Mouse (Mus musculus) intestine, embryonic 16.5 days (tissue): ENCODE results near the gene Clcn6. TPM values are rescaled to one million over a fixed set of nuclear protein-coding genes. Genes with fewer than 3 reads are reported as not detected.

Experiments used
- ATAC-seq: fragments of 200-750 bp; cut with Nextera tagmentation; 2 replicates; pipeline ENCODE4 v1.8.0; 2017; ENCODE audit warnings: moderate TSS enrichment, moderate library complexity
- H3K27ac ChIP-seq: fragments of 300-500 bp; sonication (generic); 2 replicates; pipeline ENCODE4 v1.5.1; 2014; ENCODE audit warnings: mild to moderate bottlenecking, low read length
- H3K27me3 ChIP-seq: fragments of 300-500 bp; sonication (generic); replicated peaks from 2 replicates; pipeline ENCODE4 v1.6.1; 2014; ENCODE audit warnings: low read length, control low read depth, mixed read lengths; ENCODE audit not compliant: control insufficient read depth, insufficient read depth
- H3K36me3 ChIP-seq: fragments of 300-500 bp; sonication (generic); 2 replicates; pipeline ENCODE4 v1.6.1; 2014; ENCODE audit warnings: low read length, control low read depth; ENCODE audit not compliant: control insufficient read depth, insufficient read depth
- H3K4me1 ChIP-seq: fragments of 300-500 bp; sonication (generic); 2 replicates; pipeline ENCODE4 v1.6.1; 2014; ENCODE audit warnings: low read length, control low read depth, mixed read lengths; ENCODE audit not compliant: control insufficient read depth, insufficient read depth
- H3K4me2 ChIP-seq: fragments of 300-500 bp; sonication (generic); 2 replicates; pipeline ENCODE4 v1.6.1; 2014; ENCODE audit warnings: low read depth, low read length, control low read depth
- H3K4me3 ChIP-seq: fragments of 300-500 bp; sonication (generic); 2 replicates; pipeline ENCODE4 v1.5.1; 2014; ENCODE audit warnings: mild to moderate bottlenecking, low read length
- H3K9ac ChIP-seq: fragments of 300-500 bp; sonication (generic); 2 replicates; pipeline ENCODE4 v1.6.1; 2014; ENCODE audit warnings: low read depth, low read length
- H3K9me3 ChIP-seq: fragments of 300-500 bp; sonication (generic); 2 replicates; pipeline ENCODE4 v1.6.1; 2016; ENCODE audit warnings: low read length, control low read depth; ENCODE audit not compliant: control insufficient read depth
- WGBS: fragments of 180-500 bp; shearing (Covaris S2); extraction: QIAGEN DNeasy Blood & Tissue Kit; methylation state at CpG from one replicate; pipeline ENCODE4 v1.1.7; 2014; 5-methylcytosine and 5-hydroxymethylcytosine counted together
- polyA plus RNA-seq: library from polyadenylated mRNA; unstranded; fragments of >200 nt; fragmentation: Nextera tagmentation; extraction: Ambion mirVana; gene quantifications from 2 replicates; pipeline ENCODE4 v1.2.1, GENCODE M21; 2015

Gene Clcn6
- polyA plus RNA-seq, 1 experiment from 2014 or later, result 4.5 TPM

GRCm38 (mm10) chr4:148069602-148070218, 31.1 kb upstream of the Clcn6 start:
- no peaks in the 10 kb centered on the region for H3K9me3 ChIP-seq
- no peak for ATAC-seq
- no peaks in the 10 kb centered on the region for H3K4me1 ChIP-seq
- H3K4me3 ChIP-seq, result no peak overlapping the region
- no peak overlapping the region for H3K27ac ChIP-seq
- no peaks in the 10 kb centered on the region for H3K27me3 ChIP-seq
- H3K9ac ChIP-seq, result no peak overlapping the region
- WGBS, result 81% methylated on average over 9 of the region's 9 CpGs
- H3K4me2 ChIP-seq, result no peak overlapping the region
- H3K36me3 ChIP-seq, result no peaks in the 10 kb centered on the region

- Histone ChIP-seq H3K27me3 (no peaks in the 10 kb centered on the region), H3K9ac (no peak overlapping the region), H3K4me3 (no peak overlapping the region), H3K27ac (no peak overlapping the region), H3K4me1 (no peaks in the 10 kb centered on the region), H3K36me3 (no peaks in the 10 kb centered on the region), H3K9me3 (no peaks in the 10 kb centered on the region), H3K4me2 (no peak overlapping the region)
- ATAC-seq, result no peak
- 85% methylated on average over 8 of the region's 8 CpGs for WGBS
Measured at GRCm38 (mm10) chr4:148067346-148067745, 28.7 kb upstream of the Clcn6 start.

GRCm38 (mm10) chr4:148066401-148066744, 27.8 kb upstream of the Clcn6 start:
- Histone ChIP-seq H3K4me3 (no peak overlapping the region), H3K9ac (no peak overlapping the region), H3K27ac (no peak overlapping the region), H3K4me1 (no peaks in the 10 kb centered on the region), H3K9me3 (no peaks in the 10 kb centered on the region), H3K36me3 (no peaks in the 10 kb centered on the region), H3K27me3 (no peaks in the 10 kb centered on the region), H3K4me2 (no peak overlapping the region)
- 64% methylated on average over 9 of the region's 9 CpGs for WGBS
- no peak for ATAC-seq

GRCm38 (mm10) chr4:148065702-148066400, 27.2 kb upstream of the Clcn6 start:
- Histone ChIP-seq H3K4me2 (no peak overlapping the region), H3K36me3 (no peaks in the 10 kb centered on the region), H3K4me3 (no peak overlapping the region), H3K9ac (no peak overlapping the region), H3K9me3 (no peaks in the 10 kb centered on the region), H3K27ac (no peak overlapping the region), H3K4me1 (no peaks in the 10 kb centered on the region), H3K27me3 (no peaks in the 10 kb centered on the region)
- 43% methylated on average over 6 of the region's 6 CpGs for WGBS
- ATAC-seq, result no peak

- Histone ChIP-seq H3K9me3 (no peaks in the 10 kb centered on the region), H3K4me3 (no peak overlapping the region), H3K4me1 (no peaks in the 10 kb centered on the region), H3K36me3 (0 out of 2 replicates have a peak, but pooled peaks cover 3% of the 10 kb centered on the region), H3K4me2 (no peak overlapping the region), H3K27ac (no peak overlapping the region), H3K9ac (no peak overlapping the region), H3K27me3 (no peaks in the 10 kb centered on the region)
- 87% methylated on average over 9 of the region's 9 CpGs for WGBS
- ATAC-seq, result 0 out of 2 replicates have a peak, but pooled peaks have one; percentile 47
Measured at GRCm38 (mm10) chr4:148061086-148061480, 22.5 kb upstream of the Clcn6 start.

- Histone ChIP-seq H3K36me3 (peaks cover 9% of the 10 kb centered on the region), H3K4me2 (no peak overlapping the region), H3K9me3 (no peaks in the 10 kb centered on the region), H3K4me1 (no peaks in the 10 kb centered on the region), H3K27me3 (no peaks in the 10 kb centered on the region), H3K4me3 (no peak overlapping the region), H3K27ac (no peak overlapping the region), H3K9ac (no peak overlapping the region)
- 52% methylated on average over 13 of the region's 13 CpGs for WGBS
- peak; percentile 54; the same call in 1 of the 2 replicates for ATAC-seq
Measured at GRCm38 (mm10) chr4:148060120-148061085, 21.8 kb upstream of the Clcn6 start.

- Histone ChIP-seq H3K4me1 (no peaks in the 10 kb centered on the region), H3K4me3 (no peak overlapping the region), H3K27me3 (no peaks in the 10 kb centered on the region), H3K36me3 (peaks cover 19% of the 10 kb centered on the region), H3K27ac (no peak overlapping the region), H3K9me3 (no peaks in the 10 kb centered on the region), H3K9ac (no peak overlapping the region), H3K4me2 (no peak overlapping the region)
- ATAC-seq, result no peak
- WGBS, result 87% methylated on average over 6 of the region's 6 CpGs
Measured at GRCm38 (mm10) chr4:148058993-148059392, 20.4 kb upstream of the Clcn6 start.

GRCm38 (mm10) chr4:148058218-148058819, 19.7 kb upstream of the Clcn6 start:
- Histone ChIP-seq H3K27ac (no peak overlapping the region), H3K4me2 (no peak overlapping the region)
- WGBS, result 91% methylated on average over 9 of the region's 9 CpGs

GRCm38 (mm10) chr4:148057661-148058209, 19.1 kb upstream of the Clcn6 start:
- Histone ChIP-seq H3K4me2 (no peak overlapping the region), H3K4me3 (no peak overlapping the region), H3K9me3 (no peaks in the 10 kb centered on the region), H3K36me3 (peaks cover 21% of the 10 kb centered on the region), H3K9ac (no peak overlapping the region), H3K27me3 (no peaks in the 10 kb centered on the region), H3K27ac (no peak overlapping the region), H3K4me1 (no peaks in the 10 kb centered on the region)
- 73% methylated on average over 5 of the region's 5 CpGs for WGBS
- no peak for ATAC-seq

More at GRCm38 (mm10) chr4:148058218-148058819, 19.7 kb upstream of the Clcn6 start:
- H3K27me3 ChIP-seq, result no peaks in the 10 kb centered on the region
- H3K4me3 ChIP-seq, result no peak overlapping the region
- no peak overlapping the region for H3K9ac ChIP-seq
- H3K4me1 ChIP-seq, result no peaks in the 10 kb centered on the region
- no peaks in the 10 kb centered on the region for H3K9me3 ChIP-seq
- no peak for ATAC-seq
- H3K36me3 ChIP-seq, result peaks cover 21% of the 10 kb centered on the region
